Mouse (Mus musculus) bone marrow, adult 2 months (tissue): Measurements from ENCODE around the gene Il34. TPM values are rescaled to one million over a fixed set of nuclear protein-coding genes. Genes with fewer than 3 reads are reported as not detected.

Experiments
- H3K27ac ChIP-seq: fragments of 200-500 bp; 2 replicates; pipeline ENCODE4 v1.5.1; 2012; ENCODE audit warnings: low read depth, mild to moderate bottlenecking, control low read depth, inconsistent platforms, low read length; ENCODE audit not compliant: control insufficient read depth, poor library complexity, insufficient read depth
- H3K4me1 ChIP-seq: fragments of 200-500 bp; 2 replicates; pipeline ENCODE4 v1.6.1; 2011; ENCODE audit warnings: low read length; ENCODE audit not compliant: control insufficient read depth, insufficient read depth
- H3K4me3 ChIP-seq: fragments of 200-500 bp; replicated peaks from 2 replicates; pipeline ENCODE3; 2011; ENCODE audit warnings: mild to moderate bottlenecking, low read depth, low read length, control low read depth; ENCODE audit not compliant: control insufficient read depth
- CTCF ChIP-seq: fragments of 200-500 bp; IDR thresholded peaks from 2 replicates; pipeline ENCODE4 v1.5.1; 2011; ENCODE audit warnings: low read length, control low read depth; ENCODE audit not compliant: control insufficient read depth, insufficient read depth
- POLR2A ChIP-seq: fragments of 200-500 bp; IDR thresholded peaks from 2 replicates; pipeline ENCODE4 v1.6.1; 2011; ENCODE audit warnings: low read depth, mild to moderate bottlenecking, control low read depth, low read length, borderline replicate concordance; ENCODE audit not compliant: control insufficient read depth
- WGBS: fragments of 180-500 bp; shearing (Covaris S2); methylation state at CpG from one replicate; pipeline ENCODE4 v1.1.7; 2018; 5-methylcytosine and 5-hydroxymethylcytosine counted together
- polyA plus RNA-seq: library from polyadenylated mRNA; stranded (reverse); fragments of >200 nt; gene quantifications from 2 replicates; pipeline ENCODE4 v1.2.4, GENCODE M21; 2011; ENCODE audit warnings: low replicate concordance; ENCODE audit not compliant: missing spikeins, insufficient read depth, insufficient read length

The Il34 gene
- polyA plus RNA-seq, 1 experiment = 25.8 TPM

DNA sequence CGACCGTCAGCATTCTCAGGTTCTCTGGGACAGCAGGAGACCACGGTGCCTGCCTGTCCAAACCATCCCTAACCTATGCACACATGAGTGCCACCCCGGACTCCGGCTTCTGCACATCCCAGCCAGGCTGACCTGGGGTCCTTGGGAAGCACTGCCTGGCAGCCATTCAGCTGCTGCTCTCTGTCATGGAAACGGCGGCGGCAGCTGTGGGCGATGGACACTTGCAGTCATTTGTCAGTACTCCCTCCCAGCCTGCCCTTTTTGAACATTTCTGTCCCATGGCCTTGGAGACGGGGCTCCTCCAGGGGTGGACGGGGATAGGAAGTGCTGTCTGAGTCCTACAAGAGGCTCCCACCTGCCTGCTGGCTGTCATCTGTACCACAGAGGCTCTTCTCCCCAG is 97.3 kb downstream of the Il34 start:
- no peak overlapping the region for H3K4me3 ChIP-seq
- WGBS = 92% methylated on average over 11 of the region's 11 CpGs
- TF ChIP-seq POLR2A (no peak), CTCF (no peak)
- no peak overlapping the region for H3K27ac ChIP-seq
- no peaks in the 10 kb centered on the region for H3K4me1 ChIP-seq

DNA sequence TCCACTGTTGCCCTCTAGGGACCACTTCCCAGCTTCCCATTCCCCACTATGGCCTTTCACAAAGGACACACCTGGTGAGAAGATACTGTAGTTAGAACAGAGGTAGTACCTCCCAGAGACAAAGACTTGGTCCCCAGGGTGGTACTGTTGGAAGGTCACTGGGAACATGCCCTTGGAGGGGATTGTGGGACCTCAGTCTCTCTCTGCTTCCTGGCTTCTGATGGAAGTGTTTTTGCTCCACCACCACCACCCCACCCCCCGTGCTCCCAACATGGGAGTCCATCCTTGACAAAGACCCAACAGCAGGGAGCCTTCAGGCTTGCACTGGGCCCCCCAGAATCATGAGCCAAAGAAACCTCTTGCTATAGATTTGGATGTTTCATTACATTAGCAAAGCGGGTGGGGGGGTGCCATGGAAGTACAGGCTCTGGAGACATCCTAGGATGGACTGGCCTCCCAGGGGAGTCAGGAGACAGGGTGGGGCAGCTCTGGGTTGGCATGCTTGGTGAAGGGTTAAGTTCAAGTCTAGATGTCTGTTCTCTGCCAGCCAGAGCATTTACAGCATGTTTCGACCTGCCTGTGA is 99.3 kb downstream of the Il34 start:
- Histone ChIP-seq H3K4me1 (no peaks in the 10 kb centered on the region), H3K4me3 (no peak overlapping the region), H3K27ac (no peak overlapping the region)
- TF ChIP-seq POLR2A = no peak
- no peak for TF ChIP-seq CTCF
- 84% methylated on average over 3 of the region's 3 CpGs for WGBS

DNA sequence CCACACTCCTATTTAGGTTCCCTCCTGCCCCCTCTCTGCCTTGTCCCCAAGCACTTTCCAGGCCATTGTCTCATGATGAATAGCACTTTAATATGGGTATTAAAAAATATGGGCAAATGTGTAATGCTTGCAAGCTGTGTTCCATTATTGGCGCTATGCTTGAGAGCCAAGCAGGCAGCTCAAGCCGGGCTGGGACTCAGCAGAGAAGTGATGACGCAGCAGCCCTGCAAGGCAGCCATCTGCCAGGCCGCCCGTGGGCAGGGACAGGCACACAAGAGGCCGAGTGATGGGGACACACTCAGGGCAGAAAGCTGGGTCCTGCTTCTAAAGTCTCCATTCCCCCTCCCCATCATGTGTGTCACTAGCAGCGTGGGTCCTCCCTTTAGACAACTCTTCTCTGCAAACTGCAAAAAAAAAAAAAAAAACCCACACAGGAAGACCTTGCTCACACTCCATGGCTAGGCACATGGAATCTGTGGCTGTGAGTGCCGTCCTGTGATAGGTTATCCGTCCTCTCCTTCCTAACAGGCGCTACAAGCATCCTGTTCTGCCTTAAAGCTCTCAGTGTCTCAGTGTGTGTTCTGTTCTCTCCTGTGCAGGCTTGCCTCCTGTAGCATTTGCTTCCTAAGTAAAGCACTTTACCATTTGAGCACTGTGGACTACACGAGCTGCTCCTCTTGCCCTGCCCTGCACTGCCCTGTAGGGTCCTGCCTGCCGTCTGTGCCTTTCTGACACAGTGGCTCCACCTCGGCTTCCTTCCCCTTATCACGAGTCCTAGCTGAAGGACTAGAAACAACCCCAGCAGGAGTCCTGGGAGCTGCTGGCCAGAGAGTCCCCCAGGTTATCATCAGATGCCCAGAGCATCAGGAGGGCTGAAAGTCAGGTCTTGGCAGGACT is 100.1 kb downstream of the Il34 start:
- TF ChIP-seq CTCF (no peak), POLR2A (no peak)
- no peaks in the 10 kb centered on the region for H3K4me1 ChIP-seq
- WGBS = 69% methylated on average over 14 of the region's 14 CpGs
- H3K4me3 ChIP-seq = no peak overlapping the region
- H3K27ac ChIP-seq = no peak overlapping the region

DNA sequence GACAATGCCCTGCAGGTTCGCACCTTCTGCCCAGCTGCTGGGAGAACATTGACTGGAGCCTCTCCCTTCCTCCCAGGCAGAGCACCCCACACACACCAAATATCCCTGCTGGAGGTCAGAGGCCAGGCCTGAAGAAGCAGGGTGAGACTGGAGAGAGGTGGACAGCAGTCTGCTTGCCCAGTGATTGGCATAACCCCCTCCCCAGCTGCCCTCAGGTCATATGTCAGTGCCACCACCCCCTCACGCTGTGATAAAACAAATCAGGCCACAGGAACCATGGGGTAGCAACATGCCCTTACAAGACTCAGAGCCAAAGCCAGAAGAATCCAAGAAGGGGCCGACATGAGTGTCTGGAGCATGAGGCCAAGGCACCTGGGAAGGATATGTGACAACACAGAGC is 101.6 kb downstream of the Il34 start:
- Histone ChIP-seq H3K4me1 (no peaks in the 10 kb centered on the region), H3K4me3 (no peak overlapping the region), H3K27ac (no peak overlapping the region)
- WGBS = 88% methylated on average over 3 of the region's 3 CpGs
- TF ChIP-seq POLR2A = no peak
- no peak for TF ChIP-seq CTCF

DNA sequence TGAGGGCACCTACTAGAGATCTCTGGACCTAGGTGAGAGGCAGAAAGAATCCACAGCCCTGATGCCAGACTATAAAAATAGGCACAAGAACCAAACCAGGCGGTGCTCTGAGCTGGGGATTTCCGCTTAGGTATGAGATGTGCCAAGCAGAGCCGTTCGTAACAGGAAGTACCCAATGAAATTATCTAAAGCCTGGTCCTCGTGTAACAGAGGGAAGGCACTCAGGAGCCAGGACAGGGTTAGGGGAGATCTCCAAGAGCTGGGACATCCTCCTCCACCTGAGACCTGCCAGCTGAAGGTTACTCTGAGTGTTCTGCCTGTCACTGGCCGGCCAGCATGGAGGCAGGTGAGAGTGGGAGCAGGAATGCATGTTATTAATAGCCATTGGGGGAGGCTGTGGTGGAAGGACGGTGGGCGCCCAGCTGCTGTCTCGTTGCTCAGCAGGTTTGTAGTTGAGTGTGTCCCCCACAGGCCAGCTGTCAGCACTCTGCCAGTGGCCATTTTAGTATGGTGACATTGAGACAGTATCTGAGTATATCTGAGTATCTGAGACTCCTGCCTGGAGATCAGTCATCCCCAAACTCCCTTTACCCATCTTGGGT is 102.2 kb downstream of the Il34 start:
- TF ChIP-seq POLR2A (no peak), CTCF (no peak)
- Histone ChIP-seq H3K4me3 (no peak overlapping the region), H3K4me1 (no peaks in the 10 kb centered on the region), H3K27ac (no peak overlapping the region)
- WGBS = 70% methylated on average over 9 of the region's 9 CpGs

DNA sequence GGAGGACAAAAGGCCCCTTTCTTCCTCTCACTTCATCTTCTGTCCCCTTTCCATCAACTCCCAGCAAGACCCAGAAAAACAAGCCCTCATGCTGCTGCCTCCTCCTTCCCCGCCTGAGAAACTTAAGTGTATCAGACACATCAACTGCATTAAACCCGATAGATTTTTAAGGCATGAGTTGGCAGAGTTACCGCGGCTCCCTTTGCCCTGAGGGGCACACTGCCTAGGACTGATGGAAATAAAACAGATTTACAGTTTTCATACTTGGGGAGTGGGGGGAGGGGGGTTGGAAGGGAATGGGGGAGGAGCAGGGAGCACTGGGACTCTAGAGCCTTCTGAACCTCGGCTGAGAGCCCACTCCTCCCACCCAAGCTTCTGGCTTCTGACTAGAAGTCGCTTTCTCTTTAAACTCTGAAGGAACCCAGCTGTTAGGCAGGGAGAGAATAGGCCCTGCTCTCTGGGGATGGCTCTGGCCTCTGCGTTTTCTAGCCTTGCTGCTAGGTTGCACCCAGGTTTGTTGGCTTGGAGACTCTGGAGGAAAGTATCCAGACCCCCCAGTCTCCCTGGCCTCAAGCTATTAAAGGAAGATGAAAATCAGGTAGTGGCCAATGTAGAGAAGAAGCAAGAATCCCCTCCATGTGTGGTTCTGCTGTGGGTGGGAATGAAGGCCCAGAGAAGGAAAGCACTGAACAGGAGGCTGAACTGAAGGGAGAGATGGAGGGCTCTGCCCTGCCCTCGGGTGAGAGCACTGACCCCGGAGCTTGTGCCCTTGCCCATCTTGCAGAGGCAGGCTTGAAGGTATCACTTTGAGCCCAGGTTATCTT is 102.9 kb downstream of the Il34 start:
- 82% methylated on average over 9 of the region's 9 CpGs for WGBS
- TF ChIP-seq CTCF = no peak
- TF ChIP-seq POLR2A = no peak
- Histone ChIP-seq H3K4me1 (no peaks in the 10 kb centered on the region), H3K27ac (no peak overlapping the region), H3K4me3 (no peak overlapping the region)

DNA sequence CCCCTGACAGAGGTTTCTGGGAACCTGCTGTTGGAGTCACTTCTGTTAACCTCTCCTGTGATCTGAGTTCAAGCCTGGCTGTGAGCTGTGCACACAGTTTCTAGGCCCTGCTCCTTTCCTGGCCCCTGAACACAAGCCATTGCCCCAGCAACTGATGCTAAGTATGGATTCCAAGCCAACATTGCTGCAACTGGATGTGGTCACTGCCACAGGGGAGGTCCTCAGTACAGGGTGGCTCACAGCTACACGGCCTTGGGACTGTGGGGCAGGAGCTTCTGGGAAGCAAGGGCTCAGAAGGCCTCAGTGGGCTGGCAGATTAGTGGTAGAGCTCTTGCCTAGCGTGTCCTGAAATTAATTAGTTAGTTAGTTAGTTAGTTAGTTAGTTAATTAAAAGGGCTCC is 105.2 kb downstream of the Il34 start:
- TF ChIP-seq CTCF (no peak), POLR2A (no peak)
- no peaks in the 10 kb centered on the region for H3K4me1 ChIP-seq
- 77% methylated on average over 2 of the region's 2 CpGs for WGBS
- H3K27ac ChIP-seq = no peak overlapping the region
- H3K4me3 ChIP-seq = no peak overlapping the region

DNA sequence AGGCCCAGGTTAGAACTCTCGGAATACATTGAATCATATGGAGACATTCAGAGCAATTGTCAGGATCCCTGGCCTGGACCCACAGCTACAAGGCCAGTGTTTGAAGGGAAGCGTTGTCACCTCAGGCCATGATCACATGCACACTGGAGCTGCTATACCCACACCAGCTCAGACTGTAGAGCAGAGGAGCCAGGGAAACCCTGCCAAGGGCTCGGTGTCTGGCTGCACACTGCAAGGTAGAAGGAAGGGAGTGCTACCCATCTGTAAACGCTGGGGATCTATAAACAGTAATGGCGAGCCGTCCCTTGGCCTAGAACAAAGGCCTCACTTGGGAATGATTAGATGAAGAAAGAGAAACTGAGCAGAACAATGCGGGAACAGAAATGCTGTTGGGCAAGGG is 106.2 kb downstream of the Il34 start:
- H3K4me3 ChIP-seq = no peak overlapping the region
- no peak overlapping the region for H3K27ac ChIP-seq
- TF ChIP-seq POLR2A (no peak), CTCF (no peak)
- WGBS = 88% methylated on average over 7 of the region's 7 CpGs
- no peaks in the 10 kb centered on the region for H3K4me1 ChIP-seq
